Mouse (Mus musculus) adrenal gland, postnatal 4 days (tissue): ENCODE data around the gene Snx29. TPM values are rescaled to one million over a fixed set of nuclear protein-coding genes. Genes with fewer than 3 reads are reported as not detected.

Source experiments
- DNase-seq, 2 experiments: peaks; one replicate each; pipeline ENCODE4 v3.0.0; 2021 to 2022; ENCODE audit warnings: low spot score in 2 of 2, mixed read lengths in 2 of 2
- total RNA-seq, 2 experiments: library from RNA; stranded (reverse); gene quantifications; 2 replicates each; pipeline ENCODE4 v1.2.3; 2021

Gene Snx29
- total RNA-seq, 2 experiments from 2014 or later: 20.1 to 30.2 TPM

DNA sequence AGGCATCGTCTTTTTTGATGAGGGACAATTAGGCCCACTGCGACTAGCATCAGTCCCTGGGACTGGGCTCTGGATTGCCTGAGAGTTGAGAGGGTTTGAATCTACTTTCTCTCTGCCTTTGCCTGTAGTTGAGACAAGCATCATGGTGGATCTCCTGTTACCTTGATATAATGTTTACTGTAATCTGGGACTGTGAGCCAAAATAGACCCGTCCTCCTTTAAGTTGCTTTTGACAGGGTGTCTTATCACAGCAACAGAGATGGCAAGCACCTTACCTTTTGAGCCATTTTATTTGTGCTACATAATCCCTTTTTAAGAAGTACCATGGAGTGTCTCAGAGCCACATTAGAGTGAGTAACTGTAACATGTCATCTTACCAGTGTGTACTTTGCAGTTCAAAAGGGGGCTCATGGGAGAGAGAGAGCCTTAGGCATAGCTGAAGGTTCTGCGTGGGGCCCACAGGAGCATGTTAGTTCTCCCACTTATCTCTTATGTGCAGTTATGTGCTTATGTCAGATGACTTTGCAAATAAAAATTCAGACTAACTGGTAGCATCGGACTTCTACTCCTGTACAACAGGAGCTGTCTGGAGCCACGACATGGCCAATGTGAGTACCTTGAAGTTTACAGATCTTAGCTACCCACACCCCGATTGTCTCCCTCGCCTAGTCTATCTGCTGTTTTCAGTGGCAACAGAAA lies 261.4 kb downstream of the Snx29 start:
- no peak for DNase-seq

- DNase-seq: no peak
Observed at GRCm38 (mm10) chr16:11588689-11589088, 266.0 kb downstream of the Snx29 start.

- no peak for DNase-seq
Observed at GRCm38 (mm10) chr16:11589336-11589735, 266.6 kb downstream of the Snx29 start.

DNA sequence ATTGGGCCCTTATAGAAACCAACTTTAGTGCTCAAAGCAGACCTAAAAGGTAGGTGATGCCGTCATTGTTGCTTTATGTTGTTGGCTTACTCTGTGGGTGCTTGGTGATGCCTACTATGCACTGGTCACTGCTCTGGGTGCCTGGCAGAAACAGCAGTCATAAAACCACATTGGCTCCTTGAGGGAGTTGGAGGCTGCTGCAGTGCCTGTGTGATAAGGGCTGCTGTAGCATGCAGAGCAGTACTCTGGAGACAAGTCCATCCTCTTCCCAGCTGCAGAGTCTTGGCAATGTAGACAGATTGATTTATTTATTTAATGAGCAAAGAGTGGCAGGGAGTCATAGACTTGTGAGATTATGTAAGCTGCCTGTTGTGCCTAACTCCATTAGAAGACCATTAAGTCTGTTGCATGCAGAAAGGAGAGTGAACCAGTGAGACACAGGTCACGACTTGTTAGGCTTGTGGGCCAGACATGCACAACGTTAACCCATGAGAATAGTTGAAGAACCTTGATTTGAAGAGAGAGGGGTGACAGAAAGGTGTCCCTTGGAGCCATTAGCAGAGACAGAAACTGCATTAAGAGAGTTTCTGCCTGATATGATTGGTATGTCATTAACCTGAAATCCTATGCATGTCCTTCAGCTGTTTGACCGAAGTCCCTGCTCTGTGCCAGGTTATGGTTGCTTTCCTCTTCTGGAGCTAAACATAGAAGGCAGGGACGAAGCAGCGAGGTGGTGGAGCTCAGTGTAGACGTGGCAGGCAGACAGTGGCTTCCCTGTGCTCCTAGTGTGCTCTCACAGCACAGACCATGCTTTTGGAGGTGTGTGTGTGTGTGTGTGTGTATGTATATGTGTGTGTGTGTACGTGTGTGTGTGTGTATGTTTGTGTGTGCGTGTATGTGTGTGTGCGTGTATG lies 267.3 kb downstream of the Snx29 start:
- DNase-seq: no peak

- DNase-seq: no peak
Observed at GRCm38 (mm10) chr16:11596599-11596998, 273.9 kb downstream of the Snx29 start.

GRCm38 (mm10) chr16:11597769-11598168 lies 275.1 kb downstream of the Snx29 start:
- DNase-seq: no peak

GRCm38 (mm10) chr16:11599523-11599922 lies 276.8 kb downstream of the Snx29 start:
- no peak for DNase-seq

DNA sequence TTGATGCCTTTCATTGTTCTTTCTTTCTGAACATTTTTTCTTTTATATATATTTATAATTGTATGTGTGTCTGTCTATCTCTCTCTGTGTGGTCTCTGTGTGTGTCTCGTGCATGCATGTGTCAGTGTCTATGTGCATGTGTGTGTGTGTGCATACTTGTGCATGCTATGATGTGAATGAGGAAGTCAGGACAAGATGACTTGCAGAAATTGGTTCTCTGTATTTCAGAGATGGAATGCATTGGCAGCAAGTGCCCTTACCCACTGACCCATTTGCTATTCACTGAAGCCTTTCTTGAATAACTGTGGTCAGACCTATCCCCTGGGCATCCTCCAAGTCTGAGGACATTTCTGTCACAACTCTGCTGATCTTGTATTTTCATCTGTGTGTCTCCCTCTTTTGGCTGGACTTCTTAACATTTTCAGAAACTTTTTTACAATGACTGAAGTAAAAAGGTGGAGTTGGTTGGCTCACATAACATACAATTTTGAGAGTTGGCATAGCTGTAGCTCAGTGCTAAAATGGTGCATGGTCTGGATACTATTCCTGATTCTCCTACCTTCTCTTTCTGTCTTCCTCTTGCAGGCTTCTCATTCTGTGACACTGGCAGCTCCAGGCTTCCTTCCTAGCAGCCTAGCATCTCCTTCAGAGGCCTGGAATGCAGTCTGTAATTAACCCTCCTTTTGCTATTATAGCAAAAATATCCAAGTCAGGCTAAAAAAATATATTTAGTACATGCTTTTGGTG lies 278.8 kb downstream of the Snx29 start:
- no peak for DNase-seq

GRCm38 (mm10) chr16:11603667-11604422 lies 281.1 kb downstream of the Snx29 start:
- no peak for DNase-seq

DNA sequence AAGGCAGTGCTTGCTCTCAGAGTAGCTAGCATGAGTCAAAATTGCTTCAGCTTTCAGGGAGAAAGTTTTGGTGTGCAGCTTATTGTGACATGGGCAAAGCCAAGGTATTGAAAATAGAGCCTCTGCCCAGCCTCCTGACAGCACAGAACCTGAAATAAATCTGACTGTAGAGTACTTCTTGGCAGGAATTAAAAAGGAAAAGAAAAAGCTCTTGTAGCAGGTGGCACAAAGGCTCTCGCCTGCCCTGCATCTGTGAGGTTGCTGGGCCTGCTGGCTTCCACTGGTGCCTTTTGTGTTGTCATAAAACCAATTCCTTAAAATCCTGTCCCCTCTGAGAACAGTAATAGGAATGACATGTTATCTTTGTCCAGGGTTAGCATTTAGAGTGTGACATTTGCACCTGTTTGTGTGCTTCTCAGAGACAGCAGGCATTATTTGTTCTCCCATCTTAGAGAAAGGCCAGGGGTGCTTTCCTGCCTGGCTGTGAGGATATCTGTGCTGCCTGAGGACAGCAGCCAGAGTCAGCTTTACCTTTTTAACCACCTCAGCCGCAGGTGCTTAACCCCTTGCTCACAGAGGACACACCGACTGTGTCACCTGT lies 289.9 kb downstream of the Snx29 start:
- DNase-seq: no peak

DNA sequence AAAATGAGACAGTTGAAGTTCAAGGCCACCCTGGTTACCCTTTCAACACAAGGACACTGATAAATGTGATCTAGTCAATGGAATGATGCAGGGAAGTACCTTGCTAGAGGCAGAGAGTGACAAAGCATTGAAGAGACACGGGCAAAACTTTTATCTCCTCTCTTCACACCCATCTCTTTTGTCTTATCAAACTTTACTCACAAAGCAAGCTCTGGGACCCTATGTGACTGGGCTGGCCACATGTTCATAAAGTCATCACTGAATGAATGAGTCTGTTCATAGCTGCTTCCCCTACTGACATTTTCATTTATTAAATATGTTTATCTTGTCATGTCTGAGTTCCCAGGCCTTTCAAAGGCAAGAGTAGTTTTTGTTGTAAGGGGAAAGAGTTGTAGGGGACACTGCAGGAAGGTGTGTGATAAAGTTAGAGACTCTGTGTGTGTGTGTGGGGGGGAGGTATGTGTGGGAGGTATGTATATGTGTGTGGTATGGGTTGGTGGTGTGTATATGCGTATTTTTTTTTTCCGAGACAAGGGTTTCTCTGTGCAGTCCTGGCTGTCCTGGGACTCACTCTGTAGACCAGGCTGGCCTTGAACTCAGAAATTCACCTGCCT lies 291.8 kb downstream of the Snx29 start:
- no peak for DNase-seq

DNA sequence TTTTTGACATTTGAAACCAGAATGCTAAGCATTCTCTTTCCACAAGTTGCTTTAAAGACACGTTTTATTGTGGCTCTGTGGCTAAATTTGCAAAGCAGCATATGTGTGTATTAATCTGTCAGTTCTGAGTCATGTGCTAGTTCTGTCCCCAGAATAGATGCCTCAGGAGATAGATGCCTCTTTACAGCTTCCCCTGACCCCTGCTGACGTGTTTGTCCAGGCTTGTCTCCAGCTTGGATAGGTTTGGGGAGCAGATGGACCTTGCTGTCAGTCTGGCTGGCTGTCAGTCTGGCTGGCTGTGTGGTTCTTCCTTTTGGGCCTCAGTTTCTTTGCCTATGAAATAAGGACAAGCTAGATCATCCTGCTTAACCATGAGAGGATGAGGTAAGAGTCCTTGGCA lies 292.9 kb downstream of the Snx29 start:
- DNase-seq: no peak

DNA sequence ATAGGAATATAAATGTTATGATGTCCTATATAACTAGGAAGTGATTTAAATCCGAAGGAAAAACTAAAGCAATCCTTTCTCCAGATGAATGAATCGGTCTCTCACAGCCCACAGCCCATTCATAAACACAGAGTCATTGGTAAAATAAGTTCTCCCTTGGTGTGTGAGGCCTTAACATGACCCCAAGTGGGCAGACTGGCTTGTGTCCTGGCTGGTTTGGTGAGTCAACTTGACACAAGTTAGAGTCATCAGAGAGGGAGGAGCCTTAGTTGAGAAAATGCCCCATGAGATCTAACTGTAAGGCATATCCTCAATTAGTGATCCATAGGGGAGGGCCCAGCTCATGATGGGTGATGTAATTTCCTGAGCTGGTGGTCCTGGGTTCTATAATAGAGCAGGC lies 297.2 kb downstream of the Snx29 start:
- DNase-seq: no peak

- no peak for DNase-seq
Observed at GRCm38 (mm10) chr16:11621042-11621441, 298.3 kb downstream of the Snx29 start.

GRCm38 (mm10) chr16:11621664-11622063 lies 299.0 kb downstream of the Snx29 start:
- no peak for DNase-seq

DNA sequence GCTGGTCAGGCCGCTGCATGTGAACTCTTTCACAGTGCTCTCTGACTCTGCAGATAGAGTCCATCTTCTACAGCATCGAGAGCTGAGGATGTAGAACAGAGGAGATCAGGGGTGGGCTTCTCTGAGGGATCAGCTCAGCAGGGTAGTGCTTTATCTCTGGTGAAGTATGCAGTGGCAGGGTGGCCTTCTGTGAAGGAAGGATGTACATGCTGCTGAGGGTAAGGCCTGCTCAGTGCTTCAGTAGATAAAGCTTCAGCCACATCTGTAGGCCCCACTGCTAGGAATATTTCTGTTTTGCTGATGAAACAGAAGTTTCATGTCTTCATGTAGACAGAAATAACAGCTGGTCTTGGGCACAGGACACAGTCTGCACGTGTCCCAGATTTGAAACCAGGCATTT lies 300.3 kb downstream of the Snx29 start:
- no peak for DNase-seq

DNA sequence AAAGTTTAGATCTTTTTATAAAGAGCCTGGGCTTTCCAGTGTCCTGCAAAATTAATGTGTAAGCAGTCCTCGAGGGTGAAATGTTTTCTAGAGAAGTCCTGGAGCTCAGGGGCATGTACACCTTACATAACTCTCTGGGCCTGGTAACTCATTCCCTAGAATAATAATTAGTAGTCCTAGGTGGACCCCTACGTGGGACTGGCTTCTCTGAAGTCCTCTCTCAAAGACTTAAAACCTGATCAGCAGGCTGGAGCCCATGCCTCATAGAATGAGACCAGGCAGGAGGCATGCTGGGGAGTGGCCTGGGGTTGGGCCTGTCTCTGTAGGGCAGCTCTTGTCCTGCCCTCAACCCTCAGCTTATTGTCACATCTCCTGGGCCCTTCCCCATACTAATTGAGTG lies 301.4 kb downstream of the Snx29 start:
- no peak for DNase-seq

DNA sequence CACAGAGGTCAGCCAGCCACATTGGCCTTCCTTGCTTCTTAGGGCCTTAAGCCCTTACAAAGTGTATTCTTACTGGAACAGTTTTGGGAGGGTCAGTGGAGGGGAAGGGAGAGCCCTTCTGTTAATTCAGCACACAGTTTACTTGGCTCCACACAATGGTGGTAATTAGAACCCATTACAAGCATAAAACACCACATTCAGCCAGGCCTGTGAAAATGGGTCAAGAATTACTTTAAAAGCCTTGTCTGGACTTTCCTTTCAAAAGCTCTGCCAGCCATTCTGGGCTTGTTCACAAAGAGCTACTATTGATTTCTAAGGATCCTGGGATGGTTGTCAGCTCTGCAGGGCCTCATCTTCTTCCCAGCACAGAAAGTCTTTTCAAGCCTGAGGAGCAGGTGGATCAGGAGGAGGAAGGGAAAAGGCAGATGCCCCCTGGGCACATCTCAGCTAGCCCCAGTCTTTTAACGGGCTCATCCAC lies 303.3 kb downstream of the Snx29 start:
- DNase-seq: no peak

DNA sequence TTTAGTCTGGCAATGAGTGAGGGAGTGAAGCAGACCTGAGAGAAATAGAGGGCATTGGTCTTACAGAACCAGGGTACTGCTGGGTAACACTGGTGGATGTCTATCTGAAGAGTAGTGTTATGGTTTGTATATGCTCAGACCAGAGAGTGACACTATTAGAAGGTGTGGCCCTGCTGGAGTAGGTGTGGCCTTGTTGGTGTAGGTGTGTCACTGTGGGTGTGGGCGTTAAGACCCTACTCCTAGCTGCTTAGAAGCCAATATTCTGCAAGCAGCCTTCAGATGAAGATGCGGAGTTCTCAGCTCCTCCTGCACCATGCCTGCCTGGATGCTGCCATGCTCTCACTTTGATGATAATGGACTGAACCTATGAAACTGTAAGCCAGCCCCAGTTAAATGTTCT lies 303.9 kb downstream of the Snx29 start:
- no peak for DNase-seq
